In genomic region chr7:34913956-34914355, GRCm38 (mm10) we compare ENCODE assay signal across 12 mouse cellular contexts.
"Had no signal": no experiment of that assay in that cellular context is flagged by ENCODE, and none has a peak within 500 bp of the region (broad histone marks: within the 10 kb centered on the region; RNA-seq: fewer than 3 reads in every experiment).

No protein-coding gene starts in this region.

- H3K27ac ChIP-seq: hindbrain, embryonic 13.5 days; hindbrain, postnatal 0 days; left cerebral cortex, adult 2 months; limb, embryonic 10.5 days; liver, embryonic 14.5 days; midbrain, embryonic 12.5 days had no signal

- H3K4me3 ChIP-seq: left cerebral cortex, adult 2 months; midbrain, embryonic 12.5 days had no signal

- DNase-seq: lung, adult 2 months; lung, postnatal 36 days; right cerebral cortex, postnatal 14 days; thymus, postnatal 36 days had no signal

- ATAC-seq: hindbrain, postnatal 0 days; lung, postnatal 0 days; midbrain, embryonic 16.5 days had no signal

- H3K27me3 ChIP-seq: hindbrain, embryonic 13.5 days had no signal

- H3K9me3 ChIP-seq: hindbrain, embryonic 13.5 days; limb, embryonic 10.5 days; midbrain, embryonic 12.5 days had no signal

- H3K36me3 ChIP-seq: hindbrain, embryonic 13.5 days; midbrain, embryonic 12.5 days had no signal

- H3K9ac ChIP-seq: hindbrain, embryonic 13.5 days; liver, embryonic 14.5 days; midbrain, embryonic 12.5 days had no signal
